Mouse (Mus musculus) embryonic facial prominence, embryonic 10.5 days (tissue): ENCODE measurements at regions not wholly inside any gene's neighbourhood (a gene's known extent, or its start where the extent isn't known, plus 50 kb on each side); places are given as distances from the start of the nearest gene placed in this dataset.

Source experiments
- DNase-seq: peaks from one replicate; pipeline ENCODE4 v3.0.0-alpha.2; 2017; ENCODE audit warnings: low spot score
- H3K27ac ChIP-seq: fragments of 300-500 bp; sonication (generic); replicated peaks from 2 replicates; pipeline ENCODE4 v1.5.1; 2016; ENCODE audit warnings: mild to moderate bottlenecking
- H3K27me3 ChIP-seq: fragments of 300-500 bp; sonication (generic); replicated peaks from 2 replicates; pipeline ENCODE4 v1.6.1; 2016; ENCODE audit warnings: low read depth, mild to moderate bottlenecking; ENCODE audit not compliant: poor library complexity, severe bottlenecking
- H3K36me3 ChIP-seq: fragments of 300-500 bp; sonication (generic); replicated peaks from 2 replicates; pipeline ENCODE4 v1.6.1; 2016; ENCODE audit warnings: mild to moderate bottlenecking, moderate library complexity
- H3K4me1 ChIP-seq: fragments of 300-500 bp; sonication (generic); 2 replicates; pipeline ENCODE4 v1.6.1; 2016
- H3K4me3 ChIP-seq: fragments of 300-500 bp; sonication (generic); 2 replicates; pipeline ENCODE4 v1.5.1; 2016; ENCODE audit warnings: mild to moderate bottlenecking, moderate library complexity
- H3K9me3 ChIP-seq: fragments of 300-500 bp; sonication (generic); 2 replicates; pipeline ENCODE4 v1.6.1; 2016; ENCODE audit warnings: mild to moderate bottlenecking
- WGBS: fragments of 180-500 bp; shearing (Covaris S2); methylation state at CpG from one replicate; pipeline ENCODE4 v1.1.7; 2016; 5-methylcytosine and 5-hydroxymethylcytosine counted together

DNA sequence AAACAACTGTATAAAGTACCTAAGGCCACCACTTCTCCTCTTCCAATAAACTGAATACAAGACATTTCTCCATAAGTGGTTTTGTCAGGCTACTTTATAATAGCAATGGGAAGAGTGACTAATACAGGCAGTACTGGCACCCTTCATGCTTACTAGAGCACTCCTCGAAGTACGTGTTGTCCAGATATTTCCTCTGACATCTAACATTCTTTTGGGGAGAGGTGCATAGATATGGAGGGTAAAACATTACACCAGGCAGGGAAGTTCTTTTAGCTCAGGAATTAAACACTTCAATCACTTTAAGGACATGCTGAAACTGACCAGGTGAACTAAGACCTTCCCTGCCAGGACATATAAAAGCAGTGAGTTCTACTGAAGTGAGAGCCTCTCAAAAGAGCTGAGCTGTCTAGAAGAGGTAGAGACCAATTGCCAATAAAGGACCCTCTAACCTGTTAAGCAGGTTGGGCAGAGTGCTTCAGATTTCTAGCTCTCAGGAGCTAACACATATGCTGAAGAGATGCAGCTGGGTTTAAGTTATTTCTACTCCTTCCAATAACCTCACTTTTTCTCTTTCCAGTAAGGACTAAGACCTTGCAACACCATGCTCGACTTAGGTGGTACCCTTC is 318.7 kb upstream of the Robo2 start:
- no peak overlapping the region for H3K27ac ChIP-seq
- WGBS: 84% methylated on average over 3 of the region's 3 CpGs
- H3K36me3 ChIP-seq: no peaks in the 10 kb centered on the region
- H3K4me3 ChIP-seq: no peak overlapping the region
- H3K27me3 ChIP-seq: no peaks in the 10 kb centered on the region
- no peaks in the 10 kb centered on the region for H3K9me3 ChIP-seq
- H3K4me1 ChIP-seq: no peaks in the 10 kb centered on the region
- DNase-seq: no peak

DNA sequence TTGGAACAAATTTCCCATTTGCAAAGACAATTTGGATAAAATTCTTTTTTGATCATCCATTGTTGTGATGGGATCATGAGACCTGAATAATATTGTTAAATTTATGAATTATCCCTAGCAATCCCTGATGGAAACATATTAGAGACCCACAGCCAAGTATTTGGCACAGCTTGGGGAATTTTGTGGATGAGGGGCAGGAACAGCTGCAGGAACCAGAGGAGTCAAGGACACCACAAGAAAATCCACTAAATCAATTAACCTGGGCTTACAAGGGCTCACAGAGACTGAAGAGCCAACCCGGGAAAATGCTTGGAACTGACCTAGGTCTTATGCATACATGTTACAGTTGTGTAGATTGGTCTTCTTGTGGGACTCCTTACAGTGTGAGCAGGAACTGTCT is 311.6 kb upstream of the Robo2 start:
- Histone ChIP-seq H3K9me3 (no peaks in the 10 kb centered on the region), H3K27me3 (no peaks in the 10 kb centered on the region), H3K4me1 (peaks cover 12% of the 10 kb centered on the region), H3K36me3 (no peaks in the 10 kb centered on the region), H3K4me3 (no peak overlapping the region), H3K27ac (no peak overlapping the region; the same call in 1 of the 2 replicates)
- 47% methylated on average over 1 of the region's 1 CpGs for WGBS
- no peak for DNase-seq

DNA sequence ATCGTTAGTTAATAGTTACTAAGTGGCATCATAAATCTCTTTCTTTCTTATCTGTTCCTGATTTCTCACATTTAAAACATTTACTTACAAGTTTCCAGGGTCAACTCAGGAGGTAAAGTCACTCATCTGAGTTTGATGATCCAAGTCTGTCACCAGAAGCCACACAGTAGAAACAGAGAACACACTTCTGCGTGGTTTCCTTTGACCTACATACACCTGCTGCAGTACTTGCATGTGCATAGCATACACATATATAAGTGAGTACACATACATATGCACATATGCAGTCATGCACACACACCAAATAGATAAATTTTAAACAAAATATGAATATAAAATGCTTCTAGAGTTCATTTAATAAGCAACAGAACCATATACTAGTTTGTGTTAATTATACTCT is 306.5 kb upstream of the Robo2 start:
- Histone ChIP-seq H3K4me1 (peaks cover 11% of the 10 kb centered on the region), H3K4me3 (no peak overlapping the region), H3K9me3 (no peaks in the 10 kb centered on the region), H3K27ac (no peak overlapping the region), H3K36me3 (no peaks in the 10 kb centered on the region), H3K27me3 (no peaks in the 10 kb centered on the region)
- 93% methylated on average over 2 of the region's 2 CpGs for WGBS
- DNase-seq: no peak

DNA sequence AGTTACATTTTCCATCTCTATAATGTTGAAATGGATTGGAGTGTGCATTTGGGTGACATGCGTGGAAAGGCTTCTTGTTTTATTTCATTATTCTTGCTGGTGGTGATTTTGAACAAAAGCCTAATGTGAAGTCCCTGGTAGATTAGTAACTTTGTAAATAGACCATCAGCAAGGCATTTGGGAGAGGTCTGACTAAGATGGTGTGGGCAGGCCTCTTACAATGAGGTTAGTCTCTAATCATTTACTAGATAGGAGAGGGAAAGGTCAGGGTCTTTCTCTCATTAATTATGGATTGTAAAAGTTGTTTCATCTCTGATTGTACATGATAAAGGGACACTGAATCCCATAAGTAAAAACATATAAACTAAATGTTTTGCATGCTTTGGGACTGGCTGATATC is 306.0 kb upstream of the Robo2 start:
- H3K9me3 ChIP-seq: no peaks in the 10 kb centered on the region
- no peak for DNase-seq

DNA sequence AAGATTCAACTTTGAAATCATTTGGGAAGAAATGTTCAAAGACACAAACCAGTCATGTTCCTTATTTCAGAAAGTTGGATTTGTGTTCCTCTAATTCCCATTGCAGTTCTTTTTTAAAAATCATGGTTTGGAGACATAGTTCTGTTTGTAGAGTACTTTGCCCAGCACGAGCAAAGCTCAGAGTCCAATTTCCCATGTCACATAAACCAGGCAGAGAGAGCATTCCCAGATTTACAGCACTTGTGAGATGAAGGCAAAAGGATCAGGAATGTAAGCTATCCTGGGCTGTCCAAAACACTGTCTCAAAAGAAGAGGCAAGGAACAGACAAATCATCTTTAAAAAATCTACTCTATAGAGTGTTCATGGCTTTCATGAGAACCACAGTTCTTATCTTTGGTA is 303.3 kb upstream of the Robo2 start:
- Histone ChIP-seq H3K4me1 (peaks cover 4% of the 10 kb centered on the region; the same call in 1 of the 2 replicates), H3K27ac (no peak overlapping the region), H3K9me3 (no peaks in the 10 kb centered on the region), H3K4me3 (no peak overlapping the region), H3K27me3 (no peaks in the 10 kb centered on the region), H3K36me3 (no peaks in the 10 kb centered on the region)
- DNase-seq: no peak
- 62% methylated on average over 1 of the region's 1 CpGs for WGBS

More for the DNA sequence above, 306.0 kb upstream of the Robo2 start:
- WGBS: 87% methylated on average over 1 of the region's 1 CpGs
- H3K27me3 ChIP-seq: no peaks in the 10 kb centered on the region
- H3K4me3 ChIP-seq: no peak overlapping the region
- H3K4me1 ChIP-seq: peaks cover 11% of the 10 kb centered on the region; the same call in 1 of the 2 replicates
- no peak overlapping the region for H3K27ac ChIP-seq
- no peaks in the 10 kb centered on the region for H3K36me3 ChIP-seq

DNA sequence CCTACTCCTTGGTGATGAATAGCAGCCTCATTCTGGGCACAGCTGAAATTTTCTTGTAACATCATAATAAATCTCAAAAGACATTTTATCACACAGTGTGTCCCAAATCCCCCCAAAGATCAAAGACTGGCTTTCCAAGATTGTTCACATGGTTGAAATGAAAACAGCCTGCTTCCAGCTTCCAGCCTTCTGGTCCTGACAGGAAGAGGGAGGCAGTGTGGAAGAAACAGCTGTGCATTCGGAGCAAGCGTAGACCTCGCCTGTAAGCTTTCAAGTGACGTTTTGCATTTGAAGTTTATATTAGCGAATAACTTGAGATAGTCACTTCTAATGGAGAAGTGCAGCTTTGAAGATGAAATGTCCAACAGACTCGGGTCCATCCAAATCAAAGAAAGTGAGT is 300.9 kb upstream of the Robo2 start:
- Histone ChIP-seq H3K36me3 (no peaks in the 10 kb centered on the region), H3K27ac (no peak overlapping the region), H3K4me3 (no peak overlapping the region), H3K9me3 (no peaks in the 10 kb centered on the region), H3K4me1 (peaks cover 4% of the 10 kb centered on the region; the same call in 1 of the 2 replicates), H3K27me3 (no peaks in the 10 kb centered on the region)
- WGBS: 75% methylated on average over 6 of the region's 6 CpGs
- DNase-seq: no peak

DNA sequence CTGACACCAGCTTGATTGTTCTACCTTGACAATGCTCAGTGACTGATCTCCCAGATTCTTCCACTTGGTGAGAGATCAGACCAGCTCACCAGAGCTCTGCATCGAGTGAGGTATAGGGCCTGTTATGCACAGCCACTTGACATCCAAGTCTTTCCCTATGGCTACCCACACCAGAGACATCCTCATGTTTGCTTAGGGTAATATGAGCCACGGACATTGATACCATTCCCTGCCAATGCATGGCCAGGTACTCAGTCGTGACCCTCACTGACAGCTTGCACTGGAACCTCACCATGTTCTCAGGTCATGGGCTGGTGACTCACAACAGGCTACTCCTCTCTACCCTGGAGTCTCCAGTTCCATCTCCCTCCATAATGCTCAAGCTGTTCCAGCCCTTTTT is 290.4 kb upstream of the Robo2 start:
- no peak overlapping the region for H3K27ac ChIP-seq
- H3K4me1 ChIP-seq: no peaks in the 10 kb centered on the region
- no peaks in the 10 kb centered on the region for H3K9me3 ChIP-seq
- WGBS: 76% methylated on average over 3 of the region's 3 CpGs
- H3K36me3 ChIP-seq: no peaks in the 10 kb centered on the region
- no peaks in the 10 kb centered on the region for H3K27me3 ChIP-seq
- no peak for DNase-seq
- H3K4me3 ChIP-seq: no peak overlapping the region

DNA sequence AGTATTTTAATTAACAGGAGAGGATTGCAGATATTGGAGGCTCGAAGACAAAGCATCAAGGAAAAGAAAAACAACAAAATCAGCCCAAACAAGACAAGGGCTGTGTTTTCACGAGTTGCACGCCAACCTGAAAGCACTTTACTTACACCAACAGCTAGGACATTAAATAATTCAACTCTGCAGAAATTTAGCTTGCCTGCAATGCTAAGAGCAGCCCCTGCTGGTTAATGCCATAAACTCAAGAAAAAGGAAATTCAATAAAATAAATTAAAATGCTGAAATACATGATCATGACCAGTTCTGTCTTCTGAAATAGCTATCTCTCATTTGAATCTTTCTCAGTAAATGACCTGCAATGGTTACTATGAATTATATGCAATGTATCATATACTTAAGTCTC is 271.7 kb upstream of the Robo2 start:
- no peaks in the 10 kb centered on the region for H3K4me1 ChIP-seq
- H3K27ac ChIP-seq: no peak overlapping the region
- no peaks in the 10 kb centered on the region for H3K36me3 ChIP-seq
- no peaks in the 10 kb centered on the region for H3K9me3 ChIP-seq
- no peaks in the 10 kb centered on the region for H3K27me3 ChIP-seq
- no peak overlapping the region for H3K4me3 ChIP-seq
- DNase-seq: no peak
- 64% methylated on average over 3 of the region's 3 CpGs for WGBS

DNA sequence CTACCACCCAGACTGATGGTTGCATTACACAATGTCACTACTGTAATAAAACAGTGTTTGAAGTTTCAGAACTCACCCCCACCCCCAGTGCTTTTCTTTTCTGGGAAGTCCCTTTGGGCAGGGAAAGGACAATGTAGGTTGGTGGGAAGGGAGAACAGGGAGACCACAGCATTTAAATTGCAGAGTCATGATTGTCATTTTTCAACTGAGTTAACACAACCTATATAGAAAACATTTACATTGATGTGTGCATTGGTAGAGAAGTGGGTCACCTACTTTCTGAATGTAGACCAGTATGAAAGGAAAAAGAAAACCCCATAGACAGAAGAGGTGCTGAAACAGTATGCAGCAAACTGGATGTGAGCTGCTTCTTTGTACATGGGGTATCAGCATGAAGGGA is 264.0 kb upstream of the Robo2 start:
- no peaks in the 10 kb centered on the region for H3K4me1 ChIP-seq
- DNase-seq: no peak
- no peaks in the 10 kb centered on the region for H3K9me3 ChIP-seq
- H3K27ac ChIP-seq: no peak overlapping the region
- no peak overlapping the region for H3K4me3 ChIP-seq
- no peaks in the 10 kb centered on the region for H3K36me3 ChIP-seq
- no peaks in the 10 kb centered on the region for H3K27me3 ChIP-seq

DNA sequence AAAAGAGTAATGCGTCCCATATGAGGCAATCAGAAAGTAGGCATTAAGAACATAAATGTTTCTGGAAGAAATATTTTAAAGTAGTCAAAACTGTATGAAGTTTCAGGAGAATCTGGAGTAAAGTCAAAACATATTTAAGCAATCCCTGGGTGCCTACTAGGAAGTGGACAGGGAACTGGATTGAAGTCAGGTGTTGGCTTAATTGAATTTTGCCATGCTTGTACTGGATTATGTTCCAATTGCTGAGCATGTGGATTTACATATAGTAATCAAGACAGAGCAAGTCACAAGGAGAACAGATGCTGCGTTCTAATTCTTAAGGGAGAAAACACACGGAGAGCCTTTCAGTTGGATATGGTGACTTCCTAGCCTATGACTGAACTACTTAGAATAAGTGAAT is 259.8 kb upstream of the Robo2 start:
- WGBS: 76% methylated on average over 3 of the region's 3 CpGs
- Histone ChIP-seq H3K27me3 (no peaks in the 10 kb centered on the region), H3K27ac (no peak overlapping the region), H3K4me1 (no peaks in the 10 kb centered on the region), H3K36me3 (no peaks in the 10 kb centered on the region), H3K4me3 (no peak overlapping the region), H3K9me3 (no peaks in the 10 kb centered on the region)
- DNase-seq: no peak

DNA sequence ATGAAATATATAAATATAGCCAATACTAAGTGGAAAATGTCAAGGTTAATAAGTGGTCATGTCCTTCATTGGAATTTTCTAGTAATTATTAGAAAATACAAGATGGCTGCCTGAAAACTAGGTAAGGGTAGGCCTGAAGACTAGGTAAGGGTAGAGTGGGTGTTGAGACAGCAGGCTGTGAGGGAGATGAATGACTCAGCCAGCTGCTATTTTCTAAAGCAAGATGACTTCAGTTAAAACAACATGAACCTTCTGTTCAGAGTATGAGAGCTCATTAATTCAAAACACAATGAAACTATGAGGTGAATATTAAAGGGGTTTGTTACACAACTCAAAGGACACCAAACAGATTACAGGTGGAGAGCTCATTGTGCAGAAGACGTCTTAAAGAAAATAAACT is 252.7 kb upstream of the Robo2 start:
- no peaks in the 10 kb centered on the region for H3K4me1 ChIP-seq
- H3K9me3 ChIP-seq: no peaks in the 10 kb centered on the region
- no peak overlapping the region for H3K27ac ChIP-seq
- no peak overlapping the region for H3K4me3 ChIP-seq
- no peak for DNase-seq
- no peaks in the 10 kb centered on the region for H3K36me3 ChIP-seq
- no peaks in the 10 kb centered on the region for H3K27me3 ChIP-seq
- 78% methylated on average over 1 of the region's 1 CpGs for WGBS

DNA sequence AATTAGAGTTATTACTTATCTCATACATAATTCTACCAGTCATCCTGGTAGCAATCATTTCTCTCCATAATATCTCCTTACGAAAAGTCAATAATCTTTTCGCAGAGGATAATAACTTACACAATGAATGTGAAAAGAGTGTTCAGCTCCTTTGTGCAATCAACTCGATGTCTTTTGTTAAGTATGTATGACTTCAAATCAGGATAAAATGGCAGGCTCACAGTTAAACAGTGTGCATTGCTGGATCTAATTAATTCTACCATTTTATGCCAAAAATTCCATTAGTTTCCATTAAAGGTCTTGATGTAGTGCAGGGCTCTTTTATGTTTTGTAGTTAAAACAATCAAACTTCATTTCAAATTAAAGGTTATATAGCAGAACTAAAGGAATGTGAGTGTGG is 239.6 kb upstream of the Robo2 start:
- Histone ChIP-seq H3K27ac (no peak overlapping the region), H3K9me3 (no peaks in the 10 kb centered on the region), H3K27me3 (no peaks in the 10 kb centered on the region), H3K4me3 (no peak overlapping the region), H3K4me1 (no peaks in the 10 kb centered on the region), H3K36me3 (no peaks in the 10 kb centered on the region)
- 83% methylated on average over 3 of the region's 3 CpGs for WGBS
- no peak for DNase-seq

DNA sequence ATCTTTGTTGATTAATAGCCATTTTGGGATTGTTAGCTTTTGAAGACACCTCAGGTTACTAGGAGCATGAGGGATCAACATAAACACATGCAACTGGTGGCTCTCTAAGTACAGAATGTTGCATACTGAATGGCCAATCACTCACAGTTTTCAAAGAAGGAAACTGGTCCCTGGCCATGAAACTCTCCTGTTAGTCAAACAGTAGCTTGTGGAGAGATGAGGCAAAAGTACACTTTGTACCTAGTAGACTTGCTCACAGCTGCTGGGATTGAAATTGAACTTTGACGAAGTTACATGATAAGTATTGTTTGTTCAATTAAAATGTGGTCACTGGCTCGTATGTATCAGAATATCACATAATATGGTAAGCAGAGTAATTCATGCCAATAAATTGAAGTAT is 237.6 kb upstream of the Robo2 start:
- H3K9me3 ChIP-seq: no peaks in the 10 kb centered on the region
- no peaks in the 10 kb centered on the region for H3K27me3 ChIP-seq
- 87% methylated on average over 2 of the region's 2 CpGs for WGBS
- H3K4me3 ChIP-seq: no peak overlapping the region
- no peak for DNase-seq
- no peak overlapping the region for H3K27ac ChIP-seq
- no peaks in the 10 kb centered on the region for H3K36me3 ChIP-seq
- H3K4me1 ChIP-seq: no peaks in the 10 kb centered on the region

DNA sequence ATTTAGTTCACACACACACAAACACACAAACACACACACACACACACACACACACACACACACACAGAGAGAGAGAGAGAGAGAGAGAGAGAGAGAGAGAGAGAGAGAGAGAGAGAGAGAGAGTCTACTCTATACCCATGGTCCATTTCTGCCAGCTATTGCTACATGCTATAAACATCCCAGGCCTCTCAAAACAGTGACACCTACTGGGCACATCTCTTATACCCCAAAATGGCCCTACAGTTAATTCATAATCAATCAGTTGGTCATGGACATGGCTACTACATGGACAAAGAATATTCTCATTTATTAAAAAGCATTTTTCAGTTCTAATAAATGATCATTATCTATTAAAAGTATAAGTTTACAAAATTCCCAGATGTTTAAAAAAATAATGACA is 236.8 kb upstream of the Robo2 start:
- no peaks in the 10 kb centered on the region for H3K36me3 ChIP-seq
- no peaks in the 10 kb centered on the region for H3K4me1 ChIP-seq
- H3K9me3 ChIP-seq: no peaks in the 10 kb centered on the region
- no peak for DNase-seq
- H3K27ac ChIP-seq: no peak overlapping the region
- H3K4me3 ChIP-seq: no peak overlapping the region
- H3K27me3 ChIP-seq: no peaks in the 10 kb centered on the region
